Mouse (Mus musculus) left cerebral cortex, postnatal 10 days (tissue): ENCODE results near the gene Mthfsd. TPM values are rescaled to one million over a fixed set of nuclear protein-coding genes. Genes with fewer than 3 reads are reported as not detected.

ENCODE experiments used
- DNase-seq, 2 experiments: peaks; one replicate each; pipeline ENCODE4 v3.0.0; 2021 to 2022; ENCODE audit warnings: low spot score in 2 of 2, mixed read lengths in 1 of 2; ENCODE audit errors: extremely low spot score in 1 of 2
- intact Hi-C: fragments of 180-260 bp; cut with DNase I; formaldehyde crosslinking; loops from one replicate; pipeline ENCODE4 v1.15.1; 2025
- total RNA-seq, 2 experiments: library from RNA; stranded (reverse); gene quantifications; 2 replicates each; pipeline ENCODE4 v1.2.3; 2021

The Mthfsd gene
- total RNA-seq, 2 experiments from 2014 or later, result 26.5 to 30.1 TPM

- DNase-seq, result peak in 1 of 2 experiments; percentile 84
- intact Hi-C loops, result loop anchor here (10.0 kb wide), 1 partner anchor 159 kb away; no protein-coding TSS in a partner anchor
These were observed 17.2 kb upstream of the Mthfsd start for GRCm38 (mm10) chr8:121125311-121125876.

- intact Hi-C loops, result loop anchor here (10.0 kb wide), 1 partner anchor 160 kb away; no protein-coding TSS in a partner anchor
- DNase-seq, result peak in 1 of 2 experiments; percentile 30
These were observed 16.5 kb upstream of the Mthfsd start for GRCm38 (mm10) chr8:121124547-121125239.

GRCm38 (mm10) chr8:121123113-121123512 lies 14.9 kb upstream of the Mthfsd start:
- intact Hi-C loops, result loop anchor here (10.0 kb wide), 1 partner anchor 162 kb away; no protein-coding TSS in a partner anchor
- DNase-seq, result no peak

GRCm38 (mm10) chr8:121122368-121122767 lies 14.2 kb upstream of the Mthfsd start:
- intact Hi-C loops, result loop anchor here (10.0 kb wide), 1 partner anchor 162 kb away; no protein-coding TSS in a partner anchor
- no peak for DNase-seq

- intact Hi-C loops, result loop anchor here (10.0 kb wide), 1 partner anchor 163 kb away; no protein-coding TSS in a partner anchor
- no peak for DNase-seq
These were observed 13.5 kb upstream of the Mthfsd start for GRCm38 (mm10) chr8:121121704-121122103.

- no peak for DNase-seq
- intact Hi-C loops, result loop anchor here (10.0 kb wide), 1 partner anchor 164 kb away; no protein-coding TSS in a partner anchor
These were observed 12.5 kb upstream of the Mthfsd start for GRCm38 (mm10) chr8:121120456-121121419.

- DNase-seq, result no peak
- intact Hi-C loops, result loop anchor here (5.0 to 10.0 kb wide), 2 partner anchors 38 to 165 kb away; partner anchors contain the start of gene Foxf1
These were observed 11.7 kb upstream of the Mthfsd start for GRCm38 (mm10) chr8:121119635-121120455.

GRCm38 (mm10) chr8:121118634-121119420 lies 10.6 kb upstream of the Mthfsd start:
- DNase-seq, result no peak
- intact Hi-C loops, result loop anchor here (5.0 kb wide), 1 partner anchor 37 kb away; the partner anchor contains the start of gene Foxf1

- peak in 1 of 2 experiments; percentile 22 for DNase-seq
- intact Hi-C loops, result loop anchor here (5.0 kb wide), 1 partner anchor 36 kb away; the partner anchor contains the start of gene Foxf1
These were observed 9.7 kb upstream of the Mthfsd start for GRCm38 (mm10) chr8:121117906-121118305.

GRCm38 (mm10) chr8:121117186-121117651 lies 9.0 kb upstream of the Mthfsd start:
- intact Hi-C loops, result loop anchor here (5.0 kb wide), 1 partner anchor 35 kb away; the partner anchor contains the start of gene Foxf1
- DNase-seq, result peak in 1 of 2 experiments; percentile 36

GRCm38 (mm10) chr8:121116591-121117185 lies 8.5 kb upstream of the Mthfsd start:
- intact Hi-C loops, result loop anchor here (5.0 kb wide), 1 partner anchor 34 kb away; the partner anchor contains the start of gene Foxf1

GRCm38 (mm10) chr8:121115948-121116347 lies 7.8 kb upstream of the Mthfsd start, which contains the start of gene Foxc2:
Foxc2 (plus strand) TSS chr8:121116171.
- intact Hi-C loops, result loop anchor here (5.0 kb wide), 1 partner anchor 34 kb away; the partner anchor contains the start of gene Foxf1
- DNase-seq, result peak; percentile 50 to 89

More at GRCm38 (mm10) chr8:121116591-121117185, 8.5 kb upstream of the Mthfsd start:
- DNase-seq, result peak in 1 of 2 experiments; percentile 42

- peak in 1 of 2 experiments; percentile 26 for DNase-seq
- intact Hi-C loops, result loop anchor here (5.0 kb wide), 1 partner anchor 33 kb away; the partner anchor contains the start of gene Foxf1
These were observed 6.9 kb upstream of the Mthfsd start for GRCm38 (mm10) chr8:121115136-121115535.

GRCm38 (mm10) chr8:121113261-121113660 lies 5.1 kb upstream of the Mthfsd start:
- intact Hi-C loops, result loop anchor here (1.0 to 2.0 kb wide), 2 partner anchors 280 to 400 kb away; no protein-coding TSS in a partner anchor
- DNase-seq, result peak; percentile 90 to 92

GRCm38 (mm10) chr8:121111145-121111907 lies 3.1 kb upstream of the Mthfsd start:
- DNase-seq, result no peak
- intact Hi-C loops, result no loop called here
